Mouse (Mus musculus): Measurements from ENCODE around the gene Krt33a. TPM values are rescaled to one million over a fixed set of nuclear protein-coding genes. Genes with fewer than 3 reads are reported as not detected.

The Krt33a gene
- total RNA-seq (2021) = not detected
- long read RNA-seq, experiment 1 = 0 reads
- long read RNA-seq, experiment 2 = 0 reads

DNA sequence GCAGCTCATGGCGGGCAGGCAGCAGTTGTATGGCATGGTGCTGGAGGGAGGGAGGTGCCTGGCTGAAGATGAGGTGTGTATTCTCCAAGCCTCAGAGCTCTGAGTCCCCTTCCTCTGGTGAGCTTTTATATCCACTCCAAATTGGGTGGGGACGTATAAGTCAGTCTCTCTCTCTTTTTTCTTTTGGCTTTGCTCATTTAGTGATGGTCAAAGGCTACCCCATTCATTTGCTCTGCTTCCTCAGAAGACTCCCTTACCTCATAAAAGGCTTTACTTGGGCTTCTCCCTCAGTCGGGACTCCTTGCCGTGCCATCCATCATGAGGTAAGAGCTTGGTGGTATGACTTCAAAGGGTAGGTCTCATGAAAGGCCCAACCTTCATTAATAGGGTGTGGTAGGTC, at the start of gene Krt33a:
TSS of gene Krt33a (minus strand) at position 101 of the 400 bp plus-strand sequence.
- no peak for DNase-seq

GRCm38 (mm10) chr11:100058875-100059274, 42.9 kb upstream of the Krt33a start:
- no peak for DNase-seq

DNA sequence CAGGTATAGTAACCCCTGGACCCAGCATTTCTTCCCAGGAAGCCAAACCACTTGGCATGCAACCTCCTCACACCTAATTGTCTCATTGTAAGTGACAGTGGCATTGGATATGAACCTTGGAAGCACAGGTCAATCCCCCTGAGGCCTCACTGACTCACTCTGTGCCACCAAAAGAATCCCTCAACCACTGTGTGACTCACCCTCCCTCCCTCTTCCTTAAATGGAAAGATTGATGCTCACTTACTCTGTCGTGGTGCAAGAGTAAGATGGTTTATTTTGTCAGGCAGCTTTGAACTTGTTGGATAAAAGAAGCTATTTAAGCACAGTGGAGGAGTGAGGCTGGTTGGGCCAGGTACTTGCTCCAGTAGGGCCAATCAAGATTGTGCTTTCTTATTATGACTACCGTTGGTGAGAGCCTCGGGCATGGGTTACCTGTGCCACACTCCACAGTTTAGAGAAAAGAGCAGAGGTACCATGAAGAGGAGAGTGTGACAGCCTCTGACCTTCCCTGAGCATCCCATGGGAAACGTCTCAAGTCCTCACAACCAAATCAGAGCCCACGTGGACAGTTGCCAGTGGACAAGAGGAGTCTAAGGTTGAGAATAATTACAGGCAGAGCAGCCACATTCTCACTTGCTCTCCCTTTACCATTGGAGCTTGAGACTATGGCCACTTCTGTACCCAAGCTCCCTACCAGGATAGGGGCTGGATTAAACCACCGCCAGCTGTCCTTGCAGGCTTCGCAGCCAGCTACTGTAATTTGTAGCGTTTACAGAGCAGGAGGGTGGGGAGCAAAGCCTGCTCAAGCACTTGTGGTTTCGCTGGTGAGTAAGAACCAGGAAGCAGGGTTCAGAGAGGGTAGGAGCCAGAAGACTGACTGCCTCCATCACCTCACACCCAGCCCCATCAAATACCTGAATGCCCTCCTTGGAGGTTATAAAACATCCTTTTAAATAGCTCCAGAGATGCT, 40.0 kb upstream of the Krt33a start:
- DNase-seq = peak; percentile 5

DNA sequence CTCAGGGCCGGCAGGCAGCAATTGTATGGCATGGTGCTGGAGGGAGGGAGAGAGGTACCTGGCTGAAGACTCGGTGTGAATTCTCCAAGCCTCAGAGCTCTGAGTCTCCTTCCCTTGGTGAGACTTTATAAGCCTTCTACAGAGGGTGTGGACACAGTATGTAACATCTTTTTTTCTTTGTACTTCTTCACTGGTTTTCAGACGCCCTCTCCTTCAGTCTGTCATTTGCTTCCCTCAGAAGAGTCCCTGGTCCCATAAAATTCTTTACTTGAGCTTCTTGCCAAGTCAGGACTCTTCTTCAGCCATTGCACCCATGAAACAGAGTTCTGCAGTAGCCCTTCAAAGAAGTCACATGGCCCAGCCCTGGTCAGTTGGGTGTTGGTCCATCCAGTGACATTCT, 34.4 kb upstream of the Krt33a start, which contains the start of gene Krt31:
TSS of gene Krt31 (minus strand) at position 101 of the 400 bp plus-strand sequence.
- no peak for DNase-seq

DNA sequence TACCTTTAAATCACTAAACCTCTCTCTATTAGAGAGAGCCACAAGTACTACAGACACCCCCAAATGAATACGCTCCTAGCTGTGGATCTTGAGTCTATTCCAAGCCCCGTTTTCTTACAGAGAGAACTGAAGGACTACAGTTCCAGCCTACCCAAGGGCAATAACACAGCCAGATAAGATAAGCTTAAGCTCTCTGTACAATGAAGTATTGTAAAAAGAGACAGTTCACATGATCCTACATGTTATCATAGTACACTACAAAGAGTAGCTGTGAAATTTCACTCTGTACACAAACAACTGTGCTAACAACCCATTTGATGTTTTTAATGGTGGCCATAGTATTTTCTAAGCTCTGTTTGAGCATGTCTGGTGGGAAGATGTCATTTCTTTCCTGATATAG, 31.2 kb upstream of the Krt33a start:
- no peak for DNase-seq

- no peak for DNase-seq
Observed at GRCm38 (mm10) chr11:100046303-100046866, 30.4 kb upstream of the Krt33a start.

- DNase-seq = no peak
Observed at GRCm38 (mm10) chr11:100041454-100041853, 25.4 kb upstream of the Krt33a start, which contains the start of gene Krt34. TSS of gene Krt34 (minus strand) at chr11:100041554.

DNA sequence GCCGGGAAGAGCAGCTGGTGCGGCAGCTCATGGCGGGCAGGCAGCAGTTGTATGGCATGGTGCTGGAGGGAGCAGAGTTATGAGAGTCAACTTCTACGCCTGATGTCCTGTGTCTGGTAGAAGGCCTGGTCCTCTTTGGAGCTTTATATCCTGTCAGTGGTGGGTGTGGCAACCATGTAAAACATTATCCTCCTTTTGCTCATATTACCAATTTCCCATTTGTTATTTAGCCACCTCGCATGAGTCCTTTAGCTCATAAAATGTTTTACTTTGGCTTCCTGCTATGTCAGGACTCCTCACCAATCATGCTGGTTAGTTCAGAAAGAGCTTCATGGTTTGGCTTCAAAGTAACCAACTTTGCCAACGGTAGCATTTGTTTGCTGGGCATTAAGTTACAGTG, 13.8 kb upstream of the Krt33a start, which contains the start of gene Krt33b:
TSS of gene Krt33b (minus strand) at position 101 of the 400 bp plus-strand sequence.
- DNase-seq = no peak

- DNase-seq = no peak
Observed at GRCm38 (mm10) chr11:100021438-100021837, 5.4 kb upstream of the Krt33a start.

DNA sequence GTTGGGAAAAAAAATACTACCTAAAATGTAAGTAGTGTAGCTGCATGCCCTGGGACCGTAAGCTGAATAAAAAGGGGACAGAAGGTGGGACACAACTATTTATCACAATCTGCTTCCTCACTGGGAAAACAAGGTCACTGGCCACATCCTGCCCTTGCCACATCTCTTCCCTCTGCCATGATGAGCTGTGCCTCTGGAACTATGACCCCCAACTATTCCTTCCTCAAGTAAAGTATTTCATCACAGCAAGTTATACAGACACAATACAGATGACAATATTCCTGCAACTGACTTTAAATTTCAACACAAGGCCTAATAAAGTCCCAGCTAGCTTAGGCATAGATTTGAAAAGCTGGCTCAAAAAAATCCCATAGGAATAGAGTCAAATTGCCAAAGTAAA, 3.5 kb upstream of the Krt33a start:
- DNase-seq = no peak

DNA sequence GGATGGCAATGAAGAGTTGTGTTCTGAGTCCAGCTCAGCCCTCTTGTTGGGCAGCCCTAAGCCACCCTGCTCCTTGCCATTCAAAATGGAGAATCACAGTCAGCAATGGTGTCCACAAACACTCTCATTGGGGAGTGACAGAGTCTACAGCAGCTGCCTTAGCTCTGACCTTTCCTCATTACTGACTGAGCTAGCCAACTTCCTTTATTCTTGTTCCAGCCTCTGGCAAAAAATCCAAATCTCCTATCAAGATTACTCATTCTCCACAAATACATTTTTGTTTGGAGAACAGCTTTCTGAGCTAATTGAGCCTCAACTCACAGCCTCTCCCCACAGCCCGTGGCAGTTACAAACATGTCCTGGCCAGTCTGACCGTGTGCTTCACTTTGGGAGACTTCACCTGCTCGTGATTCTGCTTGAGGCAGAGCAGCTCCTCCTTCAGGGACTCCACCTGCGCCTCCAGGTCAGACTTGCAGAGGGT, 2.3 kb downstream of the Krt33a start:
- DNase-seq = no peak

DNA sequence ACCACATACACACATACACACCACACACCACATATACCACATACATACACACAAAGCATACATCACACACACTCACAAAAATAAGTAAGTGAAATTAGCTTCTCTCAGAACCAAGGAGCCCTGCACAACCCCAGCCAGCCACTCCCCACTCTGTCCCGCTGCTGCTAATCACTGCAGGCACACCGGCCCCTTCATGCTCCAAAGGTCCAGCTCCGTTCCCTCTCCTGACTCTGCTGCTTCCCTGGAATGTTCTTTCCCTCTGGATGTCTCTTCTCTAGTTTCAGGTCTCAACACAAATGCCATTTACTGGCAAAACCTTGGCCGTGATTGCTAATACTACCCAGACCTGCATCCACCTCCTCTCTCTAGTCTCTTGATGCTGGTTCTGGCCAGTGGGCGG, 5.3 kb downstream of the Krt33a start:
- DNase-seq = no peak

DNA sequence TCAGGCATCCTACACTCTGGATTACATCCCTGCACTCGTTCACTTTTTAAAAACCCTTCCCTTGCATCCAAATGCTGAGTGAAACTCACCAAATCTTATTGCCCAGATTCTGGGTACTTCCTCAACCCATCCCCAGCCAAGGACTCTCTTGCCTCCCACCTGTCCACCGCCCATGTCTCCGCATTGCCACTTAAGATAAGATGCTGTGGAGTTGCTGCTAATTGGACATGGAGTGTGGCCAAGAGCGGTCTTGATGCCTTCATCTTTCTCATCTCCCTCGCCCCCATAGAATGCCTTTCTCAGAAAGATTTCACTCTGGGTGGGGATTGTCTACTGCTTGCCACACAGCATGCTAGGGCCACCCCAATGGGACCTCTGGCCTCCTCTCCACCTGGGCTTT, 7.7 kb downstream of the Krt33a start:
- no peak for DNase-seq

- DNase-seq = no peak
Observed at GRCm38 (mm10) chr11:100006624-100007023, 9.4 kb downstream of the Krt33a start.

DNA sequence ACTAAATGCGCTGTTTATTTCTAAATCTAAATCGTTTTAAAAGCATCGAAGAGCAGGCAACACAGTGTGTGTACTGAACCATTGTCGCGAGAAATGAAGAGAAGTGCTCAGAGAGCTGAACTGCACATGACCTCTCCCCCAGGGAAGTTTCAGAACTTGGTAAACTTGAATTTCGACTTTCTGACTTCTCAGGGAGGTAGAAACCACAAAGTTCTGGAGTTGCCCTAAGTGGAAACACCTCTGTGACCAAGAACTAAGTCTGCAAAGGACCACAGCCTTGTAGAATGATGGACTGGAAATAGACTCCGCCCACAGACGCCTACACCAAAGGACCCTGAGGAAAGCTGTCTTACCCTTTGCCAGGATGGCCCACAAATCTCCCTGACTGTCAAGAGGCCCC, 10.1 kb downstream of the Krt33a start:
- DNase-seq = no peak

DNA sequence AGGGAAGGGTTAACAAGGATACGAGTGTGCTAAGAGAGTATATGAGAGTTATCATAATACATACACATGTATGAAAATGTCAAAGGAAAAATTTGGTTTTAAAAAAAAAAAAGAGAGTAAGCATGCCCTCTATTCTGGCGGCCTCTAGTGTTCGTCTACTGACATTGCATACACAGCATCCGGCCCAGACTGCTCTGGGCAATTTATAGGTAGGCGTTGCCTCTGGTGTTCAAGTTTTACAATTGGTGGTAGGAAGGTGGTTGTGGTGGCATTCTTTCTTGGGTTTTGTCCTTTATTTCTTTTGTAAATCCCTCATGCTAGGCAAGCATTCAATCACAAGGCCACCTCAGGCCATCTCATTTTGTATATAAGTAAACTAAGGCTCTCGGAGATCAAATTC, 11.2 kb downstream of the Krt33a start:
- DNase-seq = peak; percentile 63

DNA sequence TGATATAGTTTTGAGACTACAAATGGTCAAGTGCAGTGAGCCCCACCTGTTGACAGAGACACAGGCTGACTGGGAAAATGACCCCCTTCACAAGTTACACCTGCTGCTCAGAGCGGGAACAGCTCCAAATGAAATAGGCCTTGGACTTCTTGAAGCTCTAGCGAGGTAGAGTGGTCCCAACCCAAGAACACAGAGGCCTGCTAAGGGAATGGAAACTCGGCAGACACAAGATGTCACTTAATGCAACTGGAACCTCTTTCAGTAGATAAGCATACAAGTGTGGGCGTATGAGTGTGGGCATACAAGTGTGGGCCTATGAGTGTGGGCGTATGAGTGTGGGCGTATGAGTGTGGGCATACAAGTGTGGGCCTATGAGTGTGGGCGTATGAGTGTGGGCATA, 16.9 kb downstream of the Krt33a start:
- no peak for DNase-seq

- no peak for DNase-seq
Observed at GRCm38 (mm10) chr11:99994384-99994661, 21.7 kb downstream of the Krt33a start.

- no peak for DNase-seq
Observed at GRCm38 (mm10) chr11:99993620-99994383, 22.2 kb downstream of the Krt33a start, which contains the start of gene Krtap17-1. TSS of gene Krtap17-1 (minus strand) at chr11:99993994.

- DNase-seq = no peak
Observed at GRCm38 (mm10) chr11:99990571-99990970, 25.4 kb downstream of the Krt33a start.

DNA sequence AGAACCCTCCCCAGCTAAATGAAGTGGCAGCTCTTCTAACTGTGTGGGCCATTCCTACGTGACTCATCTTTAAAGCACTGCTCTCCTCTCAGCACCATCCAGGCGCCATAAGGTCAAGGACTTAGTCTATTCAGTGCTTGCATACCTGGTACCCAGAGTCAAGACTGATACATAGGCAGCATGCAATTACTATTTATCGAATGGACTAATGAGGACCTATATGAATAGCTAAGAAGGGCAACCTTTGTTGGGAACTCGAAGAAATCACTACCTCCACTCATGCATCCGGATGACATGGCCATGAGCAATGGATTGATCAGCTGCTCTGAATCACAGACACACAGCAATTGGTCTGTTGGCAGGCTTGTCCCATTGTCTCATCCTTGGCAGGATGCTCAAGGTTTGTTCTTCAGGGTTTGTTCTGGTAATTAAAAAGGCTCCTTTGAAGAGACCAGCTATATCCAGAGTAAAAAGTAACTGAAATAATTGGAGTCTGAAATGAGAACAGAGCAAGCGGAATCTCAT, 26.1 kb downstream of the Krt33a start:
- DNase-seq = peak; percentile 18

GRCm38 (mm10) chr11:99988530-99988929, 27.5 kb downstream of the Krt33a start:
- DNase-seq = no peak
